Mouse (Mus musculus): Measurements from ENCODE around the gene Ncam2.

GRCm38 (mm10) chr16:81330539-81330938, 130.0 kb downstream of the Ncam2 start:
- no peak for TF ChIP-seq CHD2 (IDR thresholded peaks at IDR 0.05; ENCODE audit: low read depth, low read length)
- no peak for TF ChIP-seq ZNF384 (IDR thresholded peaks at IDR 0.05; ENCODE audit: low read depth, low read length)
- no peak for TF ChIP-seq MAFK (IDR thresholded peaks at IDR 0.05; ENCODE audit: insufficient read depth, low read depth, low read length)
- TF ChIP-seq HCFC1 (IDR thresholded peaks at IDR 0.05; ENCODE audit: borderline replicate concordance, insufficient read depth, low read length), result no peak

Measured in ES-E14 (cell line).